Mouse (Mus musculus) heart, embryonic 14.5 days (tissue): ENCODE measurements around the gene Slc17a8. TPM values are rescaled to one million over a fixed set of nuclear protein-coding genes. Genes with fewer than 3 reads are reported as not detected.
"Not testable (repeated sequence)": the region's sequence is repeated elsewhere in the genome, so short reads cannot be mapped to it uniquely, and the experiment has no call there.

Experiments
- ATAC-seq: fragments of 200-750 bp; cut with Nextera tagmentation; 2 replicates; pipeline ENCODE4 v1.8.0; 2017; ENCODE audit warnings: low read depth, moderate TSS enrichment; ENCODE audit not compliant: insufficient number of reproducible peaks, insufficient read depth, low FRiP score
- H3K27ac ChIP-seq, 2 experiments: fragments of 200-500 bp in 1 of 2; fragments of 300-500 bp in 1 of 2; sonication (generic) in 1 of 2; replicated peaks in 1 of 2; 2 replicates each; pipeline ENCODE4 v1.5.1; 2012 to 2014; ENCODE audit warnings: low read depth in 2 of 2, low read length in 2 of 2, control low read depth in 1 of 2, mild to moderate bottlenecking in 1 of 2, mixed read lengths in 1 of 2; ENCODE audit not compliant: control insufficient read depth in 1 of 2, insufficient read depth in 1 of 2
- H3K27me3 ChIP-seq: fragments of 300-500 bp; sonication (generic); 2 replicates; pipeline ENCODE4 v1.6.1; 2014; ENCODE audit warnings: mild to moderate bottlenecking, low read length, control low read depth; ENCODE audit not compliant: control insufficient read depth, insufficient read depth
- H3K36me3 ChIP-seq: fragments of 300-500 bp; sonication (generic); 2 replicates; pipeline ENCODE4 v1.6.1; 2014; ENCODE audit warnings: mild to moderate bottlenecking, control low read depth, low read length, mixed read lengths; ENCODE audit not compliant: control insufficient read depth, insufficient read depth
- H3K4me1 ChIP-seq, 2 experiments: fragments of 200-500 bp in 1 of 2; fragments of 300-500 bp in 1 of 2; sonication (generic) in 1 of 2; 2 replicates each; pipeline ENCODE4 v1.6.1; 2012 to 2014; ENCODE audit warnings: low read length in 2 of 2, control low read depth in 1 of 2, mixed read lengths in 1 of 2; ENCODE audit not compliant: control insufficient read depth in 2 of 2, insufficient read depth in 2 of 2
- H3K4me2 ChIP-seq: fragments of 300-500 bp; sonication (generic); 2 replicates; pipeline ENCODE4 v1.6.1; 2014; ENCODE audit warnings: mild to moderate bottlenecking, low read length
- H3K4me3 ChIP-seq, 2 experiments: fragments of 200-500 bp in 1 of 2; fragments of 300-500 bp in 1 of 2; sonication (generic) in 1 of 2; 2 replicates each; pipeline ENCODE4 v1.5.1; 2012 to 2014; ENCODE audit warnings: low read length in 2 of 2, mild to moderate bottlenecking in 2 of 2, control low read depth in 1 of 2, low read depth in 1 of 2, moderate library complexity in 1 of 2; ENCODE audit not compliant: control insufficient read depth in 1 of 2, insufficient read depth in 1 of 2
- H3K9ac ChIP-seq: fragments of 300-500 bp; sonication (generic); 2 replicates; pipeline ENCODE4 v1.6.1; 2014; ENCODE audit warnings: mild to moderate bottlenecking, low read length
- H3K9me3 ChIP-seq: fragments of 300-500 bp; sonication (generic); 2 replicates; pipeline ENCODE4 v1.6.1; 2016; ENCODE audit warnings: low read length, control low read depth; ENCODE audit not compliant: control insufficient read depth
- WGBS: fragments of 180-500 bp; shearing (Covaris S2); extraction: QIAGEN DNeasy Blood & Tissue Kit; methylation state at CpG from one replicate; pipeline ENCODE4 v1.1.7; 2014; 5-methylcytosine and 5-hydroxymethylcytosine counted together
- polyA plus RNA-seq: library from polyadenylated mRNA; unstranded; fragments of >200 nt; fragmentation: Nextera tagmentation; extraction: Ambion mirVana; gene quantifications from 2 replicates; pipeline ENCODE4 v1.2.1, GENCODE M21; 2014

Slc17a8 gene
- polyA plus RNA-seq, 1 experiment from 2014 or later, result 0.07 TPM

GRCm38 (mm10) chr10:89565301-89566022, 55.6 kb downstream of the Slc17a8 start:
- Histone ChIP-seq H3K36me3 (no peaks in the 10 kb centered on the region), H3K4me2 (no peak overlapping the region), H3K9ac (no peak overlapping the region), H3K4me3 (no peak overlapping the region), H3K27ac (no peak overlapping the region), H3K9me3 (peaks cover 4% of the 10 kb centered on the region), H3K27me3 (no peaks in the 10 kb centered on the region), H3K4me1 (no peaks in the 10 kb centered on the region)
- ATAC-seq, result no peak
- 82% methylated on average over 9 of the region's 9 CpGs for WGBS

DNA sequence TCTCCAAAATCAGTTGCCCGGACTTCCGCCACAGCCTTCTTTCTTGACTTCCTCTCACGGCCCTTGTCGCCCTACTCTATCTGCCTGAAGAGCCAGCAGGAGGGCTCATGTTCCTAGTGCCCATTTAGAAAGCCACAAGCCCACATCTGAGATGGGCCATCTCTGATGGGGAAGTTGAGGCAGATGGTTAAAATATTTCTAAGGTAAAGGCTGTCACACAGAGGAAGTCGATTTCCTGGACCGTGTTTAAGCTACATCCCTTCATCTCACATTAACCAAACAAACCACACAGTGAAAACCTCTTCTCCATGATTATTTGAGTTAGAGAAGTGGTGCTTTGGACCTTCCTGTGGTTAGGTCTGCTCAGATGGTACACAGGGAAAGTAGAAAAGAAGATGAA, 58.9 kb downstream of the Slc17a8 start:
- no peak overlapping the region for H3K4me2 ChIP-seq
- H3K36me3 ChIP-seq, result no peaks in the 10 kb centered on the region
- no peaks in the 10 kb centered on the region for H3K4me1 ChIP-seq
- no peak for ATAC-seq
- H3K27ac ChIP-seq, result no peak overlapping the region
- H3K27me3 ChIP-seq, result no peaks in the 10 kb centered on the region
- no peaks in the 10 kb centered on the region for H3K9me3 ChIP-seq
- H3K9ac ChIP-seq, result no peak overlapping the region
- 79% methylated on average over 6 of the region's 6 CpGs for WGBS
- H3K4me3 ChIP-seq, result no peak overlapping the region

DNA sequence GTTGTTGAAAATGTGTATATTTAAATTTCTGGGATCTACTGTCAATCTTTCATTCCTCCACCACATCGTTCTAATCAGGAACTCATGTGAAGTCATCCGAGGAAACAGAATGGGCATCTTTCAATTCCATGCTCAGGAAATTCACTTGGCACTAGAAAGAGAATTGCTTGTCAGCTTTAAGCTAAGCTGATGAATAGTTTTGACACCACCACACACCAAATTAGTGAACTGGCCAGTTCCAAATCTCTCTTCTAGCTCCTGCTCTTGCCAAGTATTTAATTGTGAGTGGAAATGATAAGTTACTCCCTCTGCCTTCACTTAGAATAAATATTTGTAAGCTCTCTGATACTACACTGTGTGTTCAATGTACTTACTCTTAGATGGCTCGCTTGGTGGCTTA, 61.7 kb downstream of the Slc17a8 start:
- no peak overlapping the region for H3K9ac ChIP-seq
- 64% methylated on average over 3 of the region's 3 CpGs for WGBS
- H3K36me3 ChIP-seq, result no peaks in the 10 kb centered on the region
- no peak overlapping the region for H3K4me2 ChIP-seq
- no peak for ATAC-seq
- no peaks in the 10 kb centered on the region for H3K4me1 ChIP-seq
- no peak overlapping the region for H3K27ac ChIP-seq
- H3K4me3 ChIP-seq, result no peak overlapping the region
- no peaks in the 10 kb centered on the region for H3K27me3 ChIP-seq
- H3K9me3 ChIP-seq, result no peaks in the 10 kb centered on the region

DNA sequence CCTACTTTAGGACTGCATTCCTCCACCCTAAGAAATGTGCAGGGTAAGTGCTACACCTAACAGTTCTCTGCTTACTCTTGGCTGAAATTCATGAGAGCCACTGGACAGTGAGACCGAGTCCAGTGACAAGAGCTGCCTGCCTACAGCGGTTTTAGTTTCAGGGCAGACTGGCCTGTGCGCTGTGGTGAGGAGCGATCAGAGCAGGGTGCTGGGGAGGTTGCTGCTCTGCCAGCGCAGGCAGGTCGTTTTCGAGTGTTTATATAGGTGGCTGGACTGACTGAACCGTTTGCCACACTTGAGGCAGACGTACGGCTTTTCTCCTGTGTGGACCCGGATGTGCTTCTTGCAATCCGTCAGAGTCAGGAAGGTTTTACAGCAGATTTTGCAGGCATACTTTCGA, 66.2 kb downstream of the Slc17a8 start:
- H3K27me3 ChIP-seq, H3K4me3 ChIP-seq, H3K9ac ChIP-seq, H3K4me1 ChIP-seq, H3K4me2 ChIP-seq, H3K9me3 ChIP-seq, H3K36me3 ChIP-seq, H3K27ac ChIP-seq, ATAC-seq: not testable (repeated sequence)
- 79% methylated on average over 12 of the region's 13 CpGs for WGBS

GRCm38 (mm10) chr10:89553855-89554254, 67.2 kb downstream of the Slc17a8 start:
- H3K4me2 ChIP-seq, H3K4me3 ChIP-seq, H3K27me3 ChIP-seq, H3K4me1 ChIP-seq, H3K27ac ChIP-seq, H3K36me3 ChIP-seq, H3K9ac ChIP-seq, H3K9me3 ChIP-seq, ATAC-seq: not testable (repeated sequence)
- WGBS, result 84% methylated on average over 7 of the region's 7 CpGs

GRCm38 (mm10) chr10:89553015-89553414, 68.0 kb downstream of the Slc17a8 start:
- WGBS, result 77% methylated on average over 5 of the region's 5 CpGs
- no peak for ATAC-seq

DNA sequence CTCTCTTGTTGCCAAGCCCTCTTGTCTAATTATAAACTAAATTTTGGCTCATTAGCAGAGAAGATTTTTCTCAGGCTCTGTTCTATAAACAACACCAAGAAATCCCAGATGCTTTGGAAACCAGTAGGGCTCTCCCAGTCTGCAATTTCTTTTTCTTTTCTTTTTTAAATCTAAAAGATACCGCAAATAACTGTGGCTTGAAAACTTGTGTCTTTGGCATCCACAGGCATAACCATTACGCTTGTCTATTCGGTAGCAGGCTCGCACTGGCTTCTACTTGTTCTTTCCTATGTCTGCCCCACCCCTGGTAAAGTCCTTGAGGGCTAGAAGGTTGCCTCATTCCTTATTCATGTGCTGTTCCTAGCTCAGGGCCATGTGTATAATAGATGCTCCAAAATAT, 69.4 kb downstream of the Slc17a8 start:
- H3K27ac ChIP-seq, result no peak overlapping the region
- H3K4me3 ChIP-seq, result no peak overlapping the region
- H3K9me3 ChIP-seq, result no peaks in the 10 kb centered on the region
- no peak overlapping the region for H3K4me2 ChIP-seq
- 91% methylated on average over 4 of the region's 4 CpGs for WGBS
- ATAC-seq, result no peak
- H3K9ac ChIP-seq, result no peak overlapping the region
- H3K4me1 ChIP-seq, result peaks cover 0 to 1% of the 10 kb centered on the region in 2 experiments; a peak in 1 of 4 replicates
- H3K27me3 ChIP-seq, result no peaks in the 10 kb centered on the region
- H3K36me3 ChIP-seq, result no peaks in the 10 kb centered on the region

More at GRCm38 (mm10) chr10:89553015-89553414, 68.0 kb downstream of the Slc17a8 start:
- H3K9me3 ChIP-seq, result no peaks in the 10 kb centered on the region
- no peaks in the 10 kb centered on the region for H3K36me3 ChIP-seq
- H3K27ac ChIP-seq, result no peak overlapping the region
- H3K4me2 ChIP-seq, result no peak overlapping the region
- H3K9ac ChIP-seq, result no peak overlapping the region
- H3K4me1 ChIP-seq, result no peaks in the 10 kb centered on the region
- H3K4me3 ChIP-seq, result no peak overlapping the region
- H3K27me3 ChIP-seq, result no peaks in the 10 kb centered on the region

DNA sequence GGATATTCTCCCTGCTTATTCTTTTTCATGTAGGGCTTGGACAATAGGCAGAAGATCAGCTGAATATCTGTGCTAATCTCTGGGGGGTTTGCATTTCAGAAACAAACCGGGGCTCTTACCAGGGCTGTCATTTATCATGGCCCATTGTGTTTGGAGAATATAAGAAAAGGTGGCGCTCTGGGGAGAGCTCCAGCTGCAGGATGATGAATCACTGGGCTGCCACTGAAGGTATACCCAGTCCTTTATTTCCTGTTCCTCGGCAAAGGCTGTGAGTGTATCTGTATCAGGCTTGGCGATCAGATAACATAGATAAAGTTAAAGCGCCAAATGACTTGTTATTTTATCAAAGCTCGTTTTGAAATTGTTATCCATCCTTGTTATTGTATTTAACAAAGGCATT, 73.0 kb downstream of the Slc17a8 start:
- Histone ChIP-seq H3K9ac (no peak overlapping the region), H3K4me2 (no peak overlapping the region), H3K4me3 (no peak overlapping the region), H3K36me3 (no peaks in the 10 kb centered on the region), H3K4me1 (peaks cover 3 to 7% of the 10 kb centered on the region in 2 experiments; a peak in 2 of 4 replicates), H3K9me3 (no peaks in the 10 kb centered on the region), H3K27ac (no peak overlapping the region), H3K27me3 (no peaks in the 10 kb centered on the region)
- no peak for ATAC-seq
- 41% methylated on average over 6 of the region's 6 CpGs for WGBS
